Mouse (Mus musculus) heart, embryonic 16.5 days (tissue): ENCODE data around the gene Tmtc1. TPM values are rescaled to one million over a fixed set of nuclear protein-coding genes. Genes with fewer than 3 reads are reported as not detected.

Experiments
- ATAC-seq: fragments of 200-750 bp; cut with Nextera tagmentation; replicated peaks from 2 replicates; pipeline ENCODE4 v1.8.0; 2017; ENCODE audit warnings: moderate number of reproducible peaks; ENCODE audit not compliant: insufficient read depth, low FRiP score; ENCODE audit errors: extremely low read depth
- H3K27ac ChIP-seq: fragments of 300-500 bp; sonication (generic); 2 replicates; pipeline ENCODE4 v1.5.1; 2014; ENCODE audit warnings: mild to moderate bottlenecking, low read length, control low read depth, moderate library complexity
- H3K27me3 ChIP-seq: fragments of 300-500 bp; sonication (generic); 2 replicates; pipeline ENCODE4 v1.6.1; 2014; ENCODE audit warnings: low read length, mixed read lengths; ENCODE audit not compliant: control insufficient read depth, insufficient read depth
- H3K36me3 ChIP-seq: fragments of 300-500 bp; sonication (generic); 2 replicates; pipeline ENCODE4 v1.6.1; 2014; ENCODE audit not compliant: control insufficient read depth, insufficient read depth
- H3K4me1 ChIP-seq: fragments of 300-500 bp; sonication (generic); 2 replicates; pipeline ENCODE4 v1.6.1; 2014; ENCODE audit warnings: low read length, mixed read lengths; ENCODE audit not compliant: control insufficient read depth, insufficient read depth
- H3K4me2 ChIP-seq: fragments of 300-500 bp; sonication (generic); 2 replicates; pipeline ENCODE4 v1.6.1; 2014; ENCODE audit warnings: low read depth, mild to moderate bottlenecking, control low read depth, low read length
- H3K4me3 ChIP-seq: fragments of 300-500 bp; sonication (generic); 2 replicates; pipeline ENCODE4 v1.5.1; 2014; ENCODE audit warnings: mild to moderate bottlenecking, control low read depth, low read length
- H3K9ac ChIP-seq: fragments of 300-500 bp; sonication (generic); 2 replicates; pipeline ENCODE4 v1.6.1; 2014; ENCODE audit warnings: low read length, control low read depth
- H3K9me3 ChIP-seq: fragments of 300-500 bp; sonication (generic); replicated peaks from 2 replicates; pipeline ENCODE4 v1.6.1; 2016; ENCODE audit warnings: low read length; ENCODE audit not compliant: control insufficient read depth
- WGBS: fragments of 180-500 bp; shearing (Covaris S2); extraction: QIAGEN DNeasy Blood & Tissue Kit; methylation state at CpG from one replicate; pipeline ENCODE4 v1.1.7; 2014; 5-methylcytosine and 5-hydroxymethylcytosine counted together
- polyA plus RNA-seq: library from polyadenylated mRNA; unstranded; fragments of >200 nt; fragmentation: Nextera tagmentation; extraction: Ambion mirVana; gene quantifications from 2 replicates; pipeline ENCODE4 v1.2.1, GENCODE M21; 2015

Gene Tmtc1
- polyA plus RNA-seq, 1 experiment from 2014 or later, result 1.7 TPM

- Histone ChIP-seq H3K4me2 (no peak overlapping the region), H3K4me1 (peaks cover 12% of the 10 kb centered on the region), H3K9me3 (no peaks in the 10 kb centered on the region), H3K27ac (no peak overlapping the region), H3K4me3 (no peak overlapping the region), H3K36me3 (no peaks in the 10 kb centered on the region), H3K27me3 (no peaks in the 10 kb centered on the region), H3K9ac (no peak overlapping the region)
- 69% methylated on average over 2 of the region's 2 CpGs for WGBS
- ATAC-seq, result no peak
These were observed 38.6 kb downstream of the Tmtc1 start for GRCm38 (mm10) chr6:148405599-148405998.

GRCm38 (mm10) chr6:148404500-148404899, 39.7 kb downstream of the Tmtc1 start:
- WGBS, result 6% methylated on average over 1 of the region's 1 CpGs
- no peak overlapping the region for H3K9ac ChIP-seq
- H3K4me1 ChIP-seq, result peaks cover 19% of the 10 kb centered on the region
- peak overlapping the region; percentile 61; the same call in 1 of the 2 replicates for H3K27ac ChIP-seq
- no peaks in the 10 kb centered on the region for H3K36me3 ChIP-seq
- H3K9me3 ChIP-seq, result no peaks in the 10 kb centered on the region
- no peak overlapping the region for H3K4me3 ChIP-seq
- H3K4me2 ChIP-seq, result no peak overlapping the region
- ATAC-seq, result peak; percentile 80
- H3K27me3 ChIP-seq, result no peaks in the 10 kb centered on the region

GRCm38 (mm10) chr6:148403761-148404160, 40.4 kb downstream of the Tmtc1 start:
- no peaks in the 10 kb centered on the region for H3K36me3 ChIP-seq
- H3K27me3 ChIP-seq, result no peaks in the 10 kb centered on the region
- no peak overlapping the region for H3K9ac ChIP-seq
- peaks cover 27% of the 10 kb centered on the region for H3K4me1 ChIP-seq
- H3K27ac ChIP-seq, result peak overlapping the region; percentile 61
- H3K9me3 ChIP-seq, result no peaks in the 10 kb centered on the region
- no peak for ATAC-seq
- no peak overlapping the region for H3K4me2 ChIP-seq
- H3K4me3 ChIP-seq, result no peak overlapping the region
- 65% methylated on average over 3 of the region's 3 CpGs for WGBS

GRCm38 (mm10) chr6:148401031-148401430, 43.2 kb downstream of the Tmtc1 start:
- Histone ChIP-seq H3K36me3 (no peaks in the 10 kb centered on the region), H3K27ac (no peak overlapping the region)

GRCm38 (mm10) chr6:148399541-148399940, 44.6 kb downstream of the Tmtc1 start:
- no peaks in the 10 kb centered on the region for H3K27me3 ChIP-seq
- H3K4me2 ChIP-seq, result no peak overlapping the region
- no peaks in the 10 kb centered on the region for H3K36me3 ChIP-seq
- WGBS, result 82% methylated on average over 2 of the region's 2 CpGs
- H3K4me3 ChIP-seq, result no peak overlapping the region
- no peak overlapping the region for H3K9ac ChIP-seq
- peak overlapping the region; percentile 80 for H3K27ac ChIP-seq
- no peak for ATAC-seq
- H3K4me1 ChIP-seq, result peaks cover 30% of the 10 kb centered on the region
- H3K9me3 ChIP-seq, result 0 out of 2 replicates have a peak, but pooled peaks cover 2% of the 10 kb centered on the region

More at GRCm38 (mm10) chr6:148401031-148401430, 43.2 kb downstream of the Tmtc1 start:
- Histone ChIP-seq H3K27me3 (no peaks in the 10 kb centered on the region), H3K4me1 (peaks cover 32% of the 10 kb centered on the region), H3K9ac (no peak overlapping the region), H3K9me3 (no peaks in the 10 kb centered on the region), H3K4me2 (no peak overlapping the region), H3K4me3 (no peak overlapping the region)
- WGBS, result 82% methylated on average over 6 of the region's 6 CpGs
- ATAC-seq, result no peak

- Histone ChIP-seq H3K4me1 (peaks cover 25% of the 10 kb centered on the region), H3K27me3 (no peaks in the 10 kb centered on the region), H3K9me3 (0 out of 2 replicates have a peak, but pooled peaks cover 2% of the 10 kb centered on the region), H3K36me3 (no peaks in the 10 kb centered on the region), H3K9ac (no peak overlapping the region), H3K27ac (peak overlapping the region; percentile 80), H3K4me2 (no peak overlapping the region), H3K4me3 (no peak overlapping the region)
- 47% methylated on average over 2 of the region's 2 CpGs for WGBS
- no peak for ATAC-seq
These were observed 45.3 kb downstream of the Tmtc1 start for GRCm38 (mm10) chr6:148398888-148399287.

- ATAC-seq, result no peak
- WGBS, result 95% methylated on average over 5 of the region's 5 CpGs
- Histone ChIP-seq H3K9me3 (0 out of 2 replicates have a peak, but pooled peaks cover 2% of the 10 kb centered on the region), H3K27me3 (no peaks in the 10 kb centered on the region), H3K4me3 (no peak overlapping the region), H3K4me1 (peaks cover 26% of the 10 kb centered on the region), H3K36me3 (no peaks in the 10 kb centered on the region), H3K9ac (no peak overlapping the region), H3K27ac (no peak overlapping the region), H3K4me2 (no peak overlapping the region)
These were observed 46.9 kb downstream of the Tmtc1 start for GRCm38 (mm10) chr6:148397270-148397669.

GRCm38 (mm10) chr6:148395272-148395671, 48.9 kb downstream of the Tmtc1 start:
- no peaks in the 10 kb centered on the region for H3K27me3 ChIP-seq
- H3K9me3 ChIP-seq, result 0 out of 2 replicates have a peak, but pooled peaks cover 2% of the 10 kb centered on the region
- H3K4me3 ChIP-seq, result no peak overlapping the region
- H3K27ac ChIP-seq, result no peak overlapping the region
- no peak overlapping the region for H3K9ac ChIP-seq
- H3K4me1 ChIP-seq, result peaks cover 40% of the 10 kb centered on the region
- no peak overlapping the region for H3K4me2 ChIP-seq
- no peak for ATAC-seq
- 92% methylated on average over 3 of the region's 3 CpGs for WGBS
- no peaks in the 10 kb centered on the region for H3K36me3 ChIP-seq

GRCm38 (mm10) chr6:148394294-148394693, 49.9 kb downstream of the Tmtc1 start:
- Histone ChIP-seq H3K9ac (no peak overlapping the region), H3K27me3 (no peaks in the 10 kb centered on the region), H3K4me3 (no peak overlapping the region), H3K36me3 (no peaks in the 10 kb centered on the region), H3K4me2 (no peak overlapping the region), H3K4me1 (peaks cover 33% of the 10 kb centered on the region), H3K27ac (no peak overlapping the region), H3K9me3 (0 out of 2 replicates have a peak, but pooled peaks cover 2% of the 10 kb centered on the region)
- 77% methylated on average over 3 of the region's 3 CpGs for WGBS
- ATAC-seq, result no peak
